Mouse (Mus musculus) adrenal gland, postnatal 10 days (tissue): ENCODE measurements at regions not wholly inside any gene's neighbourhood (a gene's known extent, or its start where the extent isn't known, plus 50 kb on each side); places are given as distances from the start of the nearest gene placed in this dataset.

Experiments used
- DNase-seq: peaks from one replicate; pipeline ENCODE4 v3.0.0; 2021; ENCODE audit warnings: mixed read lengths

DNA sequence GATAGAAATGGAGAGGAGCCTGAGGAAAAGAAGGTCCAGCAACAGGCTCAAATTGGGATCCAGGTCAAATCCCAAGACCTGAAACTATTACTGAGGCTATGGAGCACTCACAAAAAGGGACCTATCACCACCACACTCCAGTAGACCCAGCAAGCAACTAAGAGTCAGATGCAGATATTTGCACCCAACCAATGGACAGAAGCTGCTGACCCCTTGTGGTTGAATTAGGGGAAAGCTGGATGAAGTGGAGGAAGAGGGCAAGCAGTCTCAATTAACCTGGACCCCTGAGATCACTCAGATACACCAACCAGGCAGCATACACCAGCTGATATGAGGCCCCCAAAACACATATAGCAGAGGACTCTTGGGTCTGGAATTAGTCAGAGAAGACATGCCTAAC, 938.1 kb upstream of the Lrfn5 start:
- peak; percentile 1 for DNase-seq
